Mouse (Mus musculus): ENCODE results near the gene Ppfia1.

Ppfia1 gene

DNA sequence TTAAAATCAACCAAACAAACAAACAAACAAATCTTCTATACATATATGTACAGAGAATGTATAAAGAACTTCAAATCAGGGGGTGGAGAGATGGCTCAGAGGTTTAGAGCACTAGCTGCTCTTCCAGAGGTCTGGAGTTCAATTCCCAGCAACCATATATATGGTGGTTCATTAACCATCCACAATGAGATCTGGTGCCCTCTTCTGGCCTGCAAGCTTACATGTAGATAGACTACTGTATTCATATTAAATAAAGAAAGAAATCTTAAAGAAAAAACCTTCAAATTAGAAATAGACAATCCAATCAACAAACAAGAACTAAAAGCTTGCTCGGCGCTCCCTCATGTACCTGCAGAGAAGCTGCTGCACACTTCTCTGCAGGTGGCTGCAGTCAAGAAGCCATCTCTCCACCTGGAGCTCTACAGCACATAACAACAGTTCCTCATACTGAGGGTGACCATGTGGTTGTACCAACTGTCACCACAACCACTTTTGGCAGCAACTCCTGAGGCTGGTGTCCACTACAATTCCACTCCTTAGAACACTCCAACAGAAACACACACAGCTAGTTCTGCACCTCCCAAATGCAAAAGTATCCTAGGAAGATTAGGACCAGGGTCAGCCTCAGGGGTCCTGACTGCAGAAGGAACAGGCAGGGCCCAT lies 3.5 kb downstream of the Ppfia1 start:
- DNase-seq (ENCODE audit: low spot score): no peak

DNA sequence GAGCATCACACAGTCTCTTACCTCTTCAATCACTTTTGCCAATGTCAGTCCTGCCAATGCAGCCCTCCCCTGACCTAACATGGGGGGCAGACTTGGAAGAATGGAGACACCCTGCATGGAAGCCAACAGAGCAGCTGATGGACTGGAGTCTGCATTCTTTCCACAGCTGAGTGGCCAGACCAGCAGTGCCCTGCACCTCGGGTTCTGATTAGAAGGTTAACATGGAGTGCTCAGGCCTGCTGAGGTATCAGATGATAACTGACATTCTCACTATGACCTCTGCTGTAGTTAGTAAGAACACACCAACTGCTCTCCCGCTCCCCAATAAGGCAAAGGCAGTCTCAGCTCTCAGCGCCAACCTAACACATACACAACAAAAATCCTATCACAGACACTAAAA lies 8.3 kb downstream of the Ppfia1 start:
- no peak for DNase-seq (ENCODE audit: low spot score)

DNA sequence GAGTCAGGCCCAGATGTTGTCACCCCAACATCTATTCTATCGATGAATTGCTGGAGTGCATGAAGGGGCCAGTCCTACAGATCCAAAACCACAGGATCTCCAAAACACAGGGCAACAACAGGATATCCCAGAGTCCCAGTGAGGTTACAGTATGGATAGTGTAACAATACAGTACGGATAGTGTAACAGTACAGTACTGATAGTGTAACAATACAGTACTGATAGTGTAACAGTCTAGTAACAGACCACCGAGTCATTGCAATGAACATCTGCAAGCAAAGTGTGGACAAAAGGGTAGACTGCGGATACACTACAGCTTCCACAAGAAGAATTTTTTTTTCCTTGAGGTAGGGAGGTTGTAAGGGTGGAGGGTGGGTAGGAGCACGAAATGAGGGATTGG lies 12.2 kb downstream of the Ppfia1 start:
- DNase-seq (ENCODE audit: low spot score): no peak

DNA sequence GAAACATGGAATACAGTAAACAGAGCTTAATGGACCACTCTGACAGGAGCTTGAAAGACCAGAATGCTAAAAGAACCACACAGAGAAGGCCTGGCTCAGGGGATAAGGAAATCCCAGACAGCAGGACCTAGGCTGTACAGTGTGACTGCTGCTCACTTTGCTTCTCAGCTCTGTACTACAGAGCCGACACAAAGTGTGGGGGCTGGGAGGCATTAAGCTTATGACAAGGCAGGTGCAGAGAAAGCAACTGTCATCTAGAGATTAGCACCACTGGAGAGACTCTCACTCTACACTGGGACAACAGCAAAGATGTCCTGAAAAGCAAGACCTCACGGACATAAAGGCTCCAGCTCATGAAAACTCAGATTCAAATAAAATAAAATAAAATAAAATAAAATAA lies 14.4 kb downstream of the Ppfia1 start:
- DNase-seq (ENCODE audit: low spot score): no peak

DNA sequence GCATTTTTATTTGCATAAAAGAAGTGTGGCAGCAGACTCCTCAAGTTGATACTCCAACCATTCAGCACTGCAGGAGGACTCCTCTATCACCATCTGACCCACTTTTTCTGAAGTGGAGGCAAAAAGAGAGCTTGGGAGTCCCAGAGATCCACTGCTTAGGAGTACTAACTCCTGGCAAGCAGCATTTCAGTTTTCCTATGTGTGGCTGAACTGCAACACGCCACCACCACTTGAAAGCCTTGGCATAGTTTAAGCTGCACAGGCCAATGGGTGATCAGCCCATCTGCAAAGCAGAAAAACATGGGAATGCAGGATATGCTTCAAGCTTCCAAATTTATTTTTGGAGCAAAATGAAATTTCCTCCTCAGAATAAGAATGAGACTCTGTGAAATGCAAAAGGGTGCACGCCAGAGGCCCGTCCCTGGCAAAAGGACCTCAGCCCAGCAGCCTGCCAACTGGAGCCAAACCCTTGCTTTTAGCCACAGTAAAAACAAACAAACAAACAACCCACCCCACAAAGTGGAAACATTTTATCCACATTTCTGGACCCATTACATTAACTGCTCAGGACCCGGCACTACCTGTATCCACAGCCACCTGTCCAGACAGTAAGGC lies 15.4 kb downstream of the Ppfia1 start:
- DNase-seq (ENCODE audit: low spot score): no peak

DNA sequence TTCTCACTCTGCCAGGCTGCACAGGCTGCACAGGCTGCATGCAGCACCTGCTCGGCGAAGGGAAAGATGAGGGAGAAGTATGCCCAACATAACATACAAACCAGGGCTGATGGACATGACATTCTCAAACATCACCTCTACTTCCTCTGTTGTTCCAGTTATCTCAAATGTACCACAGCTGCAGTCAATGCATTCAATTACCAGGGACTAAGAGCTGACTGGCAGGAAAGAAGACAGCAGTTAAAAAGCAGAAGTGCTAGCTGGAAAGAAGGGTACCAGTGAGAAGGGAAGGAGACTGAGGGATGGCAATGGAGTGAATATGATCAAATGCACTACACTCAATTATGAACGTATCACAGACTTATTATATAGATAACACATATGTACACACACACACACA lies 17.2 kb downstream of the Ppfia1 start:
- DNase-seq (ENCODE audit: low spot score): no peak

DNA sequence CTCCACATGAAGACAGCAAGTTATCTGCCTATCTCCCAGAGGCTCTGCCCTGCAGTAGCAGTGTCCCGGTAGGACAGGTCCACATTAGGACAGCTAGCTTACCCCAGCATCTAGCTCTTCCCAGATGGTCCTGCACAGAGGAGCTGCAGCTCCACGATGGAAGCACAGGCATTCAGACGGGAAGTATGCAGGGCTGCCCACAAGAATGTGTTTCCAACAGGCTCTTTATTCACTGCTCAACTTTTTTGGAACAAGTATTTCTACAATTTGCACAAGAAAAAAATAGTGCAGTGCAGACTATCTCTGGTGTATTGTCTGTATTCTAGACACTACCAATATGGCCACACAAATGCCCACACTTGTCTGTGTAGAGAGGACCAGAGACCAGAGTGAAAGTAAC lies 18.8 kb downstream of the Ppfia1 start:
- no peak for DNase-seq (ENCODE audit: low spot score)

DNA sequence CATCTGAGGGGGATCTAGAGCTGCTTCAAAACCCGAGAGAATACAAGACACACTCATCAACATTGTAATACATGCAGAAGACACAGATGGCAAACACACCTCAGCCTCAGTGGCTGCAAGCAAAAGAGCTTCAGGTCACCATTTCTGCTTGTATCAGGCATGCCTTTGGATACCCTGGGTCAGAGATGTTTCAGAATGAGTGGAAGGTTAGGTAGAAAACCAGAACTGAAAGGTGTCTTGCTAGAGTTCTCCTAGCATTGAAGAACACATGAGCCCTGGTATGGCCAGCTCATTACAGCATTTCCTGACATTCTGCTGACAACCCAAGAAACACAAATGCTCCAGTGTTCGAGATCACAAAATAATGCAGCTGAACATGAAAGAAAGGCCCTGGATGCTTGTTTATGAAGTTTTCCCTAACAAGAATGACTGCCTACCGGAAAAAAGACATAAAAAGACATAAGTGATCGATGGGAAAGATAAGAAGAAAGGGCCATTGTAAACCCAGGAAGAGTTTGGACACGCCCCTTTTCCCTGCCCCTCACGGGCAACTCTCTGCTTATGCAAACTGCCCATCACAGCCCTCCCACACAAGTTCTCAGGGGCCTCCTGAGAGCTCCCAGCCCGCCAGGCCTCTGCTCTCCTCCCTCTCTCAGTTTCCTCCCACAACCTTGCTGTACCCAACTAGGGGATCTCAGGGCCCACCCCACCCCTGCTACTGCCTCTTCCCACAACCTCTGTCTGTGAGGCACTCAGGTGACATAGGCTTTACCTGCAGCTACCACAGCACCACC lies 21.7 kb downstream of the Ppfia1 start:
- DNase-seq (ENCODE audit: low spot score): no peak

DNA sequence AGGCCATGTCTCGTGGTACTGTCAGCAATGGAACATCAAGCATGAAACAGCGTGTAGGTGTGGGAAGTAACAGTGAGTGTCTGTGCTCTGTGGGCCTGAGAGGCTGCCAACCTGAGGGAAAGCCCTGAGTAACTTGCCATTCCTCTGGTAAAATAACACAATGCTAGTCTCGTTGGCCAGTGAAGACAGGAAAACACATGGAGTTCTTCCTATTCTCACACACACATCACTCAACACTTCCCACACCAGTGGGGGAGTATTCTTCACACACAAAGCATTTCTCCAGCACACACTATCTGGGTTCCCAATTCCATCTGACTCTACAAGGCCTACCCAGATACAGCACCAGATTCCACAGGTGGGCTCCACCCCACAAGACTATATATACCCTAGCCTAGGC lies 23.7 kb downstream of the Ppfia1 start:
- no peak for DNase-seq (ENCODE audit: low spot score)

DNA sequence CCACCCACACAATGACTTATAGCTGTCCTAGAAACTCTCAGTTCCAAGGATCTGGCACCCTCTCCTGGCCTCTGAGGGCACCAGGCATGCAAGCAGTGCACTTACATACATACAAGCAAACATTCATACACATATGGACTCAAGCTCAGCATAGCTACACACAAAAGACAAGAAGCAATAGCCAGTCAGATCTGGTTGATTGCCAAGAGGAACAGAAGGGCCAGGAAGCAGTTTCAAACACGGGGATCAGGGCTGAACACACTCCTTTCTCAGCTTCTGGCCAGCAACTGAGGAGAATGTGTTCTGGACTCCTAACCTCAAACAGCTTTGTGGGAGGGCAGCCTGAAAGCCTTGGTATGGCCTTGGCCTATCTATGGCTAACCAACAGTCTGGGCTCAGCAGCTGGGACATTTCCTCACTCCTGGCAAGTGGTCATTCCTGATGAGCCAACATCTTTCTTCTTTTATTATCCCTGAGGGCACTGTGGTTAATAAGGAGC lies 25.8 kb downstream of the Ppfia1 start:
- peak; percentile 54 for DNase-seq (ENCODE audit: low spot score)

DNA sequence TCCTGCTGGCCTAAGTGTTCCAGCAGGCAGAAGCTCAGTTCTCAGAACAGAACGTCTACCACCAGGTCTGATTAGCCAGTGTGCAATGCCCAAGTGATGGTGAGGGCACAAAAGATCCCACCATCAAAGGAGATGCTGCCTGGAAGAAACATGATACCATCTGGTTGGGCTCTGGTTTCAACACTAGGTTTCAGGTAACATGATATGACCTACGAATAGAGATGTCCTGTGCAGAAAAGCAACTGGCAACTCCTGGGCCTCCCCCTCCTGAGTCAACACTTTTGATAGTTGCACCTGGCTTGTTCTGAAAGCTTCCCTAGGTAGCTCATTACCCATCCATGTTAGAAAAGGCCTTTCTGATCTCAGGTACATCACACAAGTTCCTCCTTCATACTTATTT lies 26.9 kb downstream of the Ppfia1 start:
- DNase-seq (ENCODE audit: low spot score): no peak

DNA sequence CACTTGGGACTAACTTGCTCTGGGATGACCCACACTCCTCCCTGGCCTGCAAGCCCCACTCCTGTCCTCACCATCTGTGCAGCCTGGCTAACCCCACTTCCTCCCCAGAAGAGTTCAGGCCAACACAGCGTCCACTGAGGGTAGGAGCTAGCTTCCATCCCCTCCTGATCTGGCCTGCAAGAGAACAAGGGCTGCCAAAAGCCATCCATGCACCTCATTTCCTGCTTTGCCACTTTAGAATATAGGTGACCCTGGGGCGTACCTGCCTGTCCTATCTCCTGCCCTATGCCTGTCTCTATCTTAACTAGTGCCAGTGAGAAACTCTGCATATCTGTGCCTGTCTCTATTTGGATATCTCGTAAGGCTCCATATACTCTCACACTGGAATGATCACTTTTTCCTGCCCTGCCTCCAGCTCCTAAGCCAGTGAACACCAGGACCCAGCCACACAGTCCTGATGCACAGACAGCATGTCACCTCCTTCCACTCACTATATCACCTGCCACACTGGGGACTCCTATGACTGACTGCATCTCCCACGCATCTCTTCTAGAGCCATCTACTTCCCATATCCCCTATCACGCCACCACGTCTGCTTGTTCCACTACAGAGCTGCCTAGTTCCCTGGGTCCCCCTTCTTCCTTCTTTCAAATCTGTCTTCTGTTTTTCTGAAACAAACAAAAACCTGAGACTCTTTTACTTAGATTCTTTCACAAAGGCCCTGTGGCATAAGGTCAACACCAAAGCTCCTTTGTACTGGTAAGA lies 28.9 kb downstream of the Ppfia1 start:
- no peak for DNase-seq (ENCODE audit: low spot score)

DNA sequence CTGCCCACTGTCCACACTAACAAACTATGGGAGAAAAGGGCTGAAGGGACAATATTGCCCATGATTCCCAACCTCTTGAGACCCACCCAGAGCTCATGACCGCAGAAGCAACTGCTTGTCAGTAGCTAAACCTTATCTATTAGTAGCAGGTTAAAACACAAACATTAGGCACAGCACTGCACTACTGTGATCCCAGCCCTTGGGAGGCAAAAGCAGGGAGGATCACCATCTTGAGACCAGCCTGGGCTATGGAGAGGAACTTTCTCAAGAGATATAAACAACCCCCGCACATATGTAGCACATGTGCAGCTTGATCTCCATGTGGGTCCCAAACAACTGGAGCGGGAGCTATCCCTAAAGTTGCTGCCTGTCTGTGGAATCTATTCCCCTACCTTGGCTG lies 30.1 kb downstream of the Ppfia1 start:
- no peak for DNase-seq (ENCODE audit: low spot score)

DNA sequence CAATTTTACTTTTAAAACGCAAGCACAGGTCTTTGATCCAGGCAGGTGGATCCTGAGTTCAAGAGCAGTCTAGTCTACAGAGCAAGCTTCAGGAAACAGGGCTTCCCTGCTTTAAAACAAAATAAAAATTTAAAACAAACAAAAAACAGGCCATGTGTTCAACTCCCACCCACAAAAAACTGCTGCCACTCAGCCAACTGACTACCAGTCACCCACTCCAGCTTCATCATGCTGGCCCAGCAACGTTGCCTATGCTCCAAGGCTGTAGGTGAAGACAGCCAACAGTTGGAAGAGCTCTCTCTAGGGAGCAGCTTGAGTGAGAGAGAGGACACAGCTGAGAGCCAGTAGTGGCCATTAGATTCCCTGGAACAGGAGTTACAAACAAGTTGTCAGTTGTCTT lies 31.6 kb downstream of the Ppfia1 start:
- no peak for DNase-seq (ENCODE audit: low spot score)

DNA sequence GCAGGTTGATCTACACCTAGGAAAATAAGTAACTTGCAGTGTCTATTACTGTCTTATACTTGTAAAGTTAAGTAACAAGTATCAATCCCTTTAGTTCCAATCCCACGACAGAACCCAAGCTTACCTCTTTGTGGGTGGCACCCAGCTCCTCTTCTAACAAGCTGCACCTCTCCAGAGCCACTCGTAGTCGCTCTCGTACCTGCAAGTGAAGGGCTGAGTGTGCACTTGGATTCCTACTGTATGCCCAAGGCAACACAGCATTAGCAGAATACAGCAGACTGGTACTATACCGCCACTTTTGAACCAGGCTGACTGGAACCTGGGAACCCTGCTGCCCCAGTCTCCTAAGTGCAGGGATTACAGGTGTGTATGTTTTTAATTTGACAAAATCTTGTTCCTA lies 33.7 kb downstream of the Ppfia1 start:
- no peak for DNase-seq (ENCODE audit: low spot score)

DNA sequence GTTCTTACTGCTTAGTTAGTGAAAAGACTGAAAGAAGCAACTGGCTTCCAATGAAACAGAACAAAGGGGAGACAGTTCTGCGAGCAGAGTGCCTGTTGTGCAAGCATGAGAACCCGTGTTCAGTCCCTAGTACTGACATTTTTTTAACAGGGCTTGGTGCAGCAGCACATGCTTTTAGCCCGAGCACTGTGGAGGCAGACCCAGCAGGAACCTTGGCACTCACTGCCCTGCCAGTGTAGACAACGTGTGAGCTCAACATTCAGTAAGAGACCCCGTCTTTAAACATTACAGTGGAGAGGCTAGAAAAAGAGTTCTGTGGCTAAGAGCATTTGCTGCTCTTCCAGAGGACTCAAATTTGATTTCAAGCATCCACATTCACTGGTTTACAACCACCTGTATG lies 36.8 kb downstream of the Ppfia1 start:
- DNase-seq (ENCODE audit: low spot score): no peak

DNA sequence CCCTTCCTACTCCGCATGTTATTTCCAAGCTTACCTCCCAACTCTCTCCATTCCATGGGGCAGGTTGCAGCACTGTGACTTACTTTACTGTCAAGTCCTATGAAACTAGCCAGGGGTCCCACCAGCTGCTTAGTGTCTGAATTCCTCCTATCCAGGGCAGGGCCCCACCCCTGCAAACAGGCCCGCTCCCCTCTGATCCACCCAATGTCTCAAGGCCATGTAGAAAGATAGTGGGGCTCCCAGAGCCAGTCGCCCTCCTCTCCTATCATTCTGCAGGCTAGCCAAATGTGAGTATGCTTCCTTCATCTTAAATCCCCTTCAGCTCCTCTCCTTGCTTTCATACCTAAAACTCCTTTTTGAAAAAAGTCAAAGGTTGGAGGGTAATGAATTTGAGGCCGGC lies 44.4 kb downstream of the Ppfia1 start:
- no peak for DNase-seq (ENCODE audit: low spot score)

DNA sequence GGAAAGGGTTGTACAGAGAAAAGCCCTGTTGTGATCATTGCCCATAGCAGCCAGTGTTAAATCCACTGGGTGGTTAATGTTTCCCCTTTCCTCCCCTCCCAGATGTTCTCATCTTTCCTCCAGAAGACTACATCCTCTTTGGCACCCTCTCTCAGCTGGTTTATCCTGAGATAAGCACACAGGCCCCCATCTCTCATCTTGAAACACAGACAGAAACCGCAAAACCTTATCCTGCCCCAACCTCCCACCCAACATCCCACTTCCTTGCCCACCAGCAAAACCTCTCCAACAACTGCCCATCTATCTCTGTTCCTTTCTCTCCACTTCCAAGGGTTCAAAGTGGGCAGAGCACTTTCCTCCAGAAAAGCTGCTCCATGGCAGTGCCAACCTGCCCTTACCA lies 46.7 kb downstream of the Ppfia1 start:
- DNase-seq (ENCODE audit: low spot score): no peak

DNA sequence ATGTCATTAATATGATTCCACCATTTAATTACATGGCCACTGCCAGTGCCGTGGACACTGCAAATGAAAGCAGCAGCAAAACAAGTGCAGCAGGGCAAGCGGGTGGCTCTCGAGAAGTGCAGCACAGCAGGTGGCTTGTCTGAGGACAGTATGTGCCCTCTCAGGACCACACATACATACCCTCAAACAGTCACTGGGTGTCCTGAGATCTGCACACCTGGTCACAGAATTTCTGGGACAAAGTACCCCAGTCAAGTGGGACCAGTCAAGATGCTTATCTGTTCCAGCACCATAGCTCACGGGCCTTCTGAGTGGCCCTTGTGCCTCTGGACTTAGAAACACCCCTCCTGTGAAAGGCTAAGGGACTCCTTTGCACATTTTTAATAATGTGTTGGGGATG lies 49.6 kb downstream of the Ppfia1 start:
- DNase-seq (ENCODE audit: low spot score): no peak

DNA sequence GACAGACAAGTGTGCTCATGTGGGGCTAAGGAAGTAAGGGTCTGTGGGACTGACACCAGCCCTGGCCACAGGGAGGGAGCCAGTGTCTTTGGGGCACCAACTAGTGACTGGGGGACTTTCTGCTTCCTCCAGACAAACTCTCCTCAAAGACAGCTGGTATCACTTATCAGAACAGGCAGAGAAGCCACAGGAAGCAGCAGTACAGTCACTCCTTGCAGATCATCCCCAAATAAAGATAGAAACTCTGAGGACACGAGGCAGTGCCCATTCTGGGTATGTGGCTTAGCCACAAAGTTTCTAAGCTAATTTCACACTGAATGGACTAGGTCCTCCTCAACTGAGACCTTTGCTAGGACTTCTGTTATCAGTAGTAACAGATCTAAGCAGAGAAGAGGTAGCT lies 60.6 kb downstream of the Ppfia1 start:
- no peak for DNase-seq (ENCODE audit: low spot score)

DNA sequence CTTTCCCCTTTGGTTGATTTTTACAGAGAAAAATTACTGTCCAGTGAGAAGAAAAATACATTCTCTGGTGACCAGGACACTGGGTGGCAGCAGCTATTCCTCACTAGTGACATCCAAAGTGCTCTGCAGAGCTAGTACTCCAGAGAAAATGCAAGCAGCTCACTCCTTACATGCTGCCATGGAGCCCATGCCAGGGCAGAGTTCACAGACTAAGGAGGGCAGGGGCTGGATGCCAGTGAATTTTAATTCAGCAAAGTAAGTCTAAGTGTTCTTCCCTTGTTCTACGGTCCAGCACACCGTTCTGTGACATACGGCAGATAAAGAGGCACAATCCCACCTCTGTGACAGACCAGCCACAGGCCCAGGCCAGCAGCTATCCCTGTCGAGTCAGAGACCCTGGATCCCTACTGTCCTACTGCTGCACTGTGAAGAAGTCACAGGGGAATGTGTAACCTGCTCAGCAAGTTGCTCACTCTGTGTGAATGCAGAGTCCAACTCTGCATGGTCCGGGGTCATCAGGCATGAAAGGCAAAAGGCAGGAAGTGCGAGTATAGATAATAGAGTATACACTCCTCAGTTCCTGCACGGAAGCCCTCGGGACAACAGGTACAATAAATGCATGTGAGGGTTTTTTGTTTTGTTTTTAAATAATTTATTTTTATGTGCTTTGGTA lies 63.2 kb downstream of the Ppfia1 start:
- DNase-seq (ENCODE audit: low spot score): no peak
